Mouse (Mus musculus): ENCODE data around the gene Hoxb6. TPM values are rescaled to one million over a fixed set of nuclear protein-coding genes. Genes with fewer than 3 reads are reported as not detected.

Gene Hoxb6
- polyA plus RNA-seq, 1 experiment = not detected

GRCm38 (mm10) chr11:96278773-96279172 is 13.5 kb upstream of the Hoxb6 start:
- peaks cover 85% of the 10 kb centered on the region for H3K27me3 ChIP-seq (ENCODE audit: control insufficient read depth, insufficient read depth, insufficient read length)
- H3K4me2 ChIP-seq (ENCODE audit: low read depth) = no peak overlapping the region
- H3K79me2 ChIP-seq (ENCODE audit: control insufficient read depth, insufficient read depth) = no peaks in the 10 kb centered on the region
- no peak overlapping the region for H3ac ChIP-seq (ENCODE audit: control insufficient read depth, insufficient read length)
- no peaks in the 10 kb centered on the region for H3K36me3 ChIP-seq (ENCODE audit: control insufficient read depth, insufficient read depth)
- no peak overlapping the region for H3K4me3 ChIP-seq
- TF ChIP-seq SRF (IDR thresholded peaks at IDR 0.05; ENCODE audit: control insufficient read depth, insufficient read length, low read depth) = no peak
- TF ChIP-seq MYOG (IDR thresholded peaks at IDR 0.05; ENCODE audit: control insufficient read depth in 1 of 3, insufficient read depth in 1 of 3, insufficient read length in 2 of 3, low read depth in 2 of 3) = no peak
- no peak for TF ChIP-seq MAX (IDR thresholded peaks at IDR 0.05; ENCODE audit: low read depth)
- no peak for TF ChIP-seq USF1 (IDR thresholded peaks at IDR 0.05; ENCODE audit: low read depth)
- no peak for TF ChIP-seq POLR2A (IDR thresholded peaks at IDR 0.05; ENCODE audit: insufficient read length, low read depth)
- TF ChIP-seq E2F4 (IDR thresholded peaks at IDR 0.05; ENCODE audit: insufficient read depth) = no peak
- TF ChIP-seq CEBPB (IDR thresholded peaks at IDR 0.05; ENCODE audit: insufficient read depth, poor library complexity, severe bottlenecking) = no peak
- no peak for TF ChIP-seq POLR2AphosphoS2 (IDR thresholded peaks at IDR 0.05; ENCODE audit: insufficient read length, low read depth)

DNA sequence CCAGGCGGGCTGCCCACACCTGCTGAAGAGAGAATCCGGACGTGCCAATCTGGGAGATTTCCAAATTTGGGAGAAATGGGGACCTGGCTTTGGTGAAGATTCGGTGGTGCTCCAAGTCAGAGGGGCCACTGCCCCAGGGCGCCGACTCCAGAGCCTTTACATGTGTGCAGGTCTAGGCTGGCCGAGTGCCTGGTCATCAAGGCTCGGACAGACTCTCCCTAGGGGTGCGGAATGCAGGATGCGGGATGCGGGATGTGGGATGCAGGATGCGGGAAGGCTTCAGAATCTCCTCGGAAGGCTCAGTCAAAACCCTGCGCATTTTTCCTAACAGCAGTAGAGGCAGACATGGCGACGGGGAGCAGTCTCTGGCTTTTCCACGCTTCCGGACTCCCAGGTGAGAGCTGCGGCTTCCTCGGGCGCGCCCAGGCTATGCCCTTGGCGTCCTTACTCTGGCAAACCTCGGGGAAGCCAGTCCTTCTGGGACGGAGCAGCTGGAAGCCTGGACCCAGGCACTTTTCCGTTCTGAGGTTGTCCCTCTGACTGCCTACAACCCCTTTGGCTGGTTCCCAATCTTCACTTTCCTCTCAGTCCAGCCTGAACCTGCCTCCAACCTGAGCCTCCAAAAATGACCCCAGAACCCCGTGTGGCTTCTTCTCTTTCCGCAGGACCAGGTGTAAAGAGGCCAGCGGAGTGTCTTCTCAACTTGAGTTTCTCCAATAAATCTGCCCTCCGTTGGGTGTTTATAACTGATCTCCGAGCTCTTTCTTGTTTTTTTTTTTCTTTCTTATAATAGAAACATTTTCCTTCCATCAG is 12.6 kb upstream of the Hoxb6 start:
- TF ChIP-seq TCF3 (IDR thresholded peaks at IDR 0.05; ENCODE audit: insufficient read length, low read depth) (no peak), REST (IDR thresholded peaks at IDR 0.05; ENCODE audit: insufficient read depth, insufficient read length) (no peak), MYOD1 (IDR thresholded peaks at IDR 0.05; ENCODE audit: control insufficient read depth in 1 of 3, insufficient read length in 2 of 3, low read depth in 2 of 3) (no peak), SRF (IDR thresholded peaks at IDR 0.05; ENCODE audit: control insufficient read depth, insufficient read length, low read depth) (no peak), MYOG (IDR thresholded peaks at IDR 0.05; ENCODE audit: control insufficient read depth in 1 of 3, insufficient read depth in 1 of 3, insufficient read length in 2 of 3, low read depth in 2 of 3) (no peak), POLR2AphosphoS2 (IDR thresholded peaks at IDR 0.05; ENCODE audit: insufficient read length, low read depth) (no peak), TCF12 (IDR thresholded peaks at IDR 0.05; ENCODE audit: insufficient read depth, poor library complexity, severe bottlenecking) (no peak), USF1 (IDR thresholded peaks at IDR 0.05; ENCODE audit: low read depth) (no peak), POLR2A (IDR thresholded peaks at IDR 0.05; ENCODE audit: insufficient read length, low read depth) (no peak), CEBPB (IDR thresholded peaks at IDR 0.05; ENCODE audit: insufficient read depth, poor library complexity, severe bottlenecking) (no peak), E2F4 (IDR thresholded peaks at IDR 0.05; ENCODE audit: insufficient read depth) (no peak), MAX (IDR thresholded peaks at IDR 0.05; ENCODE audit: low read depth) (no peak)
- H3K4me2 ChIP-seq (ENCODE audit: low read depth) = no peak overlapping the region
- peaks cover 88% of the 10 kb centered on the region for H3K27me3 ChIP-seq (ENCODE audit: control insufficient read depth, insufficient read depth, insufficient read length)

GRCm38 (mm10) chr11:96280399-96281378 is 11.6 kb upstream of the Hoxb6 start:
- H3K36me3 ChIP-seq (ENCODE audit: control insufficient read depth, insufficient read depth) = no peaks in the 10 kb centered on the region
- peaks cover 90% of the 10 kb centered on the region for H3K27me3 ChIP-seq (ENCODE audit: control insufficient read depth, insufficient read depth, insufficient read length)
- TF ChIP-seq POLR2AphosphoS2 (IDR thresholded peaks at IDR 0.05; ENCODE audit: insufficient read length, low read depth) (no peak), MAX (IDR thresholded peaks at IDR 0.05; ENCODE audit: low read depth) (no peak), MYOD1 (IDR thresholded peaks at IDR 0.05; ENCODE audit: control insufficient read depth in 1 of 3, insufficient read length in 2 of 3, low read depth in 2 of 3) (no peak), TCF3 (IDR thresholded peaks at IDR 0.05; ENCODE audit: insufficient read length, low read depth) (no peak), CEBPB (IDR thresholded peaks at IDR 0.05; ENCODE audit: insufficient read depth, poor library complexity, severe bottlenecking) (no peak), POLR2A (IDR thresholded peaks at IDR 0.05; ENCODE audit: insufficient read length, low read depth) (no peak), SRF (IDR thresholded peaks at IDR 0.05; ENCODE audit: control insufficient read depth, insufficient read length, low read depth) (no peak), REST (IDR thresholded peaks at IDR 0.05; ENCODE audit: insufficient read depth, insufficient read length) (no peak), TCF12 (IDR thresholded peaks at IDR 0.05; ENCODE audit: insufficient read depth, poor library complexity, severe bottlenecking) (no peak)
- H3ac ChIP-seq (ENCODE audit: control insufficient read depth, insufficient read length) = no peak overlapping the region
- H3K4me2 ChIP-seq (ENCODE audit: low read depth) = no peak overlapping the region
- H3K4me3 ChIP-seq = no peak overlapping the region
- no peaks in the 10 kb centered on the region for H3K79me2 ChIP-seq (ENCODE audit: control insufficient read depth, insufficient read depth)

More for the DNA sequence above, 12.6 kb upstream of the Hoxb6 start:
- H3K36me3 ChIP-seq (ENCODE audit: control insufficient read depth, insufficient read depth) = no peaks in the 10 kb centered on the region
- H3K79me2 ChIP-seq (ENCODE audit: control insufficient read depth, insufficient read depth) = no peaks in the 10 kb centered on the region
- no peak overlapping the region for H3K4me3 ChIP-seq
- no peak overlapping the region for H3ac ChIP-seq (ENCODE audit: control insufficient read depth, insufficient read length)

DNA sequence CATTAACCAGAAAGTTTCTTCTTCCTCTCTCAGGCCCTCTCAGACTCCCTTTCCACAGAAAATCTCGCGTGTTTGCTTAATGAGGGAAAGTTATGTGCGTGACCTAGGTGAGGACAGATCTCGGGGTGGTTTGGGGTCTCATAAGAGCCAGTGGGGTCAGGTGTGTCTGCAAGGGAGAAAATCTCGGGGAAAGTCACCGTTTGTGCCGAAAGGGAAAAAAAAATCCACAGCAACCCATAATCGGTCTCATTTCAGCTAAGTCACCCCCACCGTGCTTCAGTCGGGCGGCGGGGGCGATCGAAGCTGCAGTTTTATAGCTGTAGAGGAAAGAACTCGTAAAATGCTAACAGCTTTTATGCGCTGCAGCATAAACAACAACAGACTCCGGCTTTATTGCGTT is 10.9 kb upstream of the Hoxb6 start:
- Histone ChIP-seq H3K4me2 (ENCODE audit: low read depth) (no peak overlapping the region), H3K36me3 (ENCODE audit: control insufficient read depth, insufficient read depth) (no peaks in the 10 kb centered on the region), H3K4me3 (no peak overlapping the region), H3K27me3 (ENCODE audit: control insufficient read depth, insufficient read depth, insufficient read length) (peaks cover 91% of the 10 kb centered on the region), H3K79me2 (ENCODE audit: control insufficient read depth, insufficient read depth) (no peaks in the 10 kb centered on the region), H3ac (ENCODE audit: control insufficient read depth, insufficient read length) (no peak overlapping the region)
- TF ChIP-seq SRF (IDR thresholded peaks at IDR 0.05; ENCODE audit: control insufficient read depth, insufficient read length, low read depth) (no peak), MYOD1 (IDR thresholded peaks at IDR 0.05; ENCODE audit: control insufficient read depth in 1 of 3, insufficient read length in 2 of 3, low read depth in 2 of 3) (no peak), REST (IDR thresholded peaks at IDR 0.05; ENCODE audit: insufficient read depth, insufficient read length) (no peak), POLR2AphosphoS2 (IDR thresholded peaks at IDR 0.05; ENCODE audit: insufficient read length, low read depth) (no peak), POLR2A (IDR thresholded peaks at IDR 0.05; ENCODE audit: insufficient read length, low read depth) (no peak), MYOG (IDR thresholded peaks at IDR 0.05; ENCODE audit: control insufficient read depth in 1 of 3, insufficient read depth in 1 of 3, insufficient read length in 2 of 3, low read depth in 2 of 3) (no peak), E2F4 (IDR thresholded peaks at IDR 0.05; ENCODE audit: insufficient read depth) (no peak), TCF12 (IDR thresholded peaks at IDR 0.05; ENCODE audit: insufficient read depth, poor library complexity, severe bottlenecking) (no peak), MAX (IDR thresholded peaks at IDR 0.05; ENCODE audit: low read depth) (no peak)
